Mouse (Mus musculus) hindbrain, postnatal 0 days (tissue): ENCODE results near the gene Coq9. TPM values are rescaled to one million over a fixed set of nuclear protein-coding genes. Genes with fewer than 3 reads are reported as not detected.

Source experiments
- ATAC-seq: fragments of 200-750 bp; cut with Nextera tagmentation; 2 replicates; pipeline ENCODE4 v1.8.0; 2017; ENCODE audit warnings: mild to moderate bottlenecking, moderate TSS enrichment, moderate library complexity
- DNase-seq: peaks from one replicate; pipeline ENCODE4 v3.0.0-alpha.2; 2015; ENCODE audit warnings: low spot score
- H3K27ac ChIP-seq: fragments of 300-500 bp; sonication (generic); 2 replicates; pipeline ENCODE4 v1.5.1; 2014; ENCODE audit warnings: mild to moderate bottlenecking
- H3K27me3 ChIP-seq: fragments of 300-500 bp; sonication (generic); 2 replicates; pipeline ENCODE4 v1.6.1; 2014; ENCODE audit warnings: low read length, mixed read lengths; ENCODE audit not compliant: insufficient read depth
- H3K36me3 ChIP-seq: fragments of 300-500 bp; sonication (generic); 2 replicates; pipeline ENCODE4 v1.6.1; 2014; ENCODE audit warnings: low read length, mixed read lengths; ENCODE audit not compliant: insufficient read depth
- H3K4me1 ChIP-seq: fragments of 300-500 bp; sonication (generic); 2 replicates; pipeline ENCODE4 v1.6.1; 2014; ENCODE audit warnings: antibody characterized with exemption, low read length, mixed read lengths; ENCODE audit not compliant: insufficient read depth
- H3K4me2 ChIP-seq: fragments of 300-500 bp; sonication (generic); 2 replicates; pipeline ENCODE4 v1.6.1; 2014; ENCODE audit warnings: low read depth, mild to moderate bottlenecking, low read length, moderate library complexity, mixed read lengths
- H3K4me3 ChIP-seq: fragments of 300-500 bp; sonication (generic); 2 replicates; pipeline ENCODE4 v1.5.1; 2014; ENCODE audit warnings: low read length
- H3K9ac ChIP-seq: fragments of 300-500 bp; sonication (generic); replicated peaks from 2 replicates; pipeline ENCODE4 v1.6.1; 2014; ENCODE audit warnings: mild to moderate bottlenecking, low read length, moderate library complexity, mixed read lengths
- H3K9me3 ChIP-seq: fragments of 300-500 bp; sonication (generic); 2 replicates; pipeline ENCODE4 v1.6.1; 2016; ENCODE audit warnings: low read length, mixed read lengths
- CTCF ChIP-seq: IDR thresholded peaks from 2 replicates; pipeline ENCODE4 v1.5.1; 2016; ENCODE audit warnings: antibody characterized with exemption, control low read depth, low read depth
- WGBS: fragments of 180-500 bp; shearing (Covaris S2); extraction: QIAGEN DNeasy Blood & Tissue Kit; methylation state at CpG from one replicate; pipeline ENCODE4 v1.1.7; 2014; 5-methylcytosine and 5-hydroxymethylcytosine counted together
- polyA plus RNA-seq: library from polyadenylated mRNA; unstranded; fragments of >200 nt; fragmentation: Nextera tagmentation; extraction: Ambion mirVana; gene quantifications from 2 replicates; pipeline ENCODE4 v1.2.1, GENCODE M21; 2015
- total RNA-seq: library from RNA; depleted of rRNA; stranded (reverse); fragments of >200 nt; gene quantifications from 2 replicates; pipeline ENCODE4 v1.2.3, GENCODE M21; 2014

Gene Coq9
- total and polyA plus RNA-seq, 2 experiments from 2014 or later: 54.7 to 133 TPM

GRCm38 (mm10) chr8:94810855-94811254, 27.3 kb upstream of the Coq9 start:
- H3K4me2 ChIP-seq: no peak overlapping the region
- 82% methylated on average over 5 of the region's 5 CpGs for WGBS
- no peaks in the 10 kb centered on the region for H3K9me3 ChIP-seq
- ATAC-seq: no peak
- no peak overlapping the region for H3K27ac ChIP-seq
- no peak overlapping the region for H3K4me3 ChIP-seq
- H3K9ac ChIP-seq: no peak overlapping the region
- H3K36me3 ChIP-seq: no peaks in the 10 kb centered on the region
- H3K27me3 ChIP-seq: no peaks in the 10 kb centered on the region
- no peaks in the 10 kb centered on the region for H3K4me1 ChIP-seq
- no peak for TF ChIP-seq CTCF
- no peak for DNase-seq

- H3K36me3 ChIP-seq: no peaks in the 10 kb centered on the region
Measured at GRCm38 (mm10) chr8:94811654-94812053, 26.5 kb upstream of the Coq9 start.

GRCm38 (mm10) chr8:94812645-94813098, 25.4 kb upstream of the Coq9 start:
- Histone ChIP-seq H3K9ac (no peak overlapping the region), H3K4me1 (no peaks in the 10 kb centered on the region), H3K9me3 (no peaks in the 10 kb centered on the region), H3K36me3 (no peaks in the 10 kb centered on the region), H3K4me2 (peak overlapping the region; percentile 19), H3K27ac (peak overlapping the region; percentile 27; the same call in 1 of the 2 replicates), H3K4me3 (no peak overlapping the region), H3K27me3 (no peaks in the 10 kb centered on the region)
- TF ChIP-seq CTCF: peak; percentile 81
- peak; percentile 95 for DNase-seq
- 22% methylated on average over 6 of the region's 6 CpGs for WGBS
- peak; percentile 72 for ATAC-seq

More at GRCm38 (mm10) chr8:94811654-94812053, 26.5 kb upstream of the Coq9 start:
- Histone ChIP-seq H3K4me3 (no peak overlapping the region), H3K9me3 (no peaks in the 10 kb centered on the region), H3K9ac (no peak overlapping the region), H3K4me1 (no peaks in the 10 kb centered on the region), H3K4me2 (no peak overlapping the region), H3K27me3 (no peaks in the 10 kb centered on the region), H3K27ac (no peak overlapping the region)
- WGBS: 81% methylated on average over 6 of the region's 6 CpGs
- no peak for TF ChIP-seq CTCF
- ATAC-seq (no peak), DNase-seq (no peak)

- DNase-seq (peak; percentile 53), ATAC-seq (no peak)
- 0% methylated on average over 1 of the region's 1 CpGs for WGBS
- Histone ChIP-seq H3K27me3 (no peaks in the 10 kb centered on the region), H3K4me3 (no peak overlapping the region), H3K9ac (no peak overlapping the region), H3K4me1 (no peaks in the 10 kb centered on the region), H3K36me3 (no peaks in the 10 kb centered on the region), H3K4me2 (no peak overlapping the region), H3K27ac (no peak overlapping the region), H3K9me3 (no peaks in the 10 kb centered on the region)
- TF ChIP-seq CTCF: peak; percentile 70
Measured at GRCm38 (mm10) chr8:94814556-94814955, 23.6 kb upstream of the Coq9 start.

GRCm38 (mm10) chr8:94817933-94818332, 20.2 kb upstream of the Coq9 start:
- H3K4me2 ChIP-seq: no peak overlapping the region
- no peak for ATAC-seq
- TF ChIP-seq CTCF: no peak
- H3K27ac ChIP-seq: no peak overlapping the region
- no peaks in the 10 kb centered on the region for H3K9me3 ChIP-seq
- DNase-seq: no peak
- H3K27me3 ChIP-seq: no peaks in the 10 kb centered on the region
- no peak overlapping the region for H3K4me3 ChIP-seq
- H3K9ac ChIP-seq: no peak overlapping the region
- 93% methylated on average over 11 of the region's 11 CpGs for WGBS
- no peaks in the 10 kb centered on the region for H3K4me1 ChIP-seq
- H3K36me3 ChIP-seq: peaks cover 8% of the 10 kb centered on the region; the same call in 1 of the 2 replicates

GRCm38 (mm10) chr8:94819671-94820179, 18.4 kb upstream of the Coq9 start:
- Histone ChIP-seq H3K9ac (no peak overlapping the region), H3K27me3 (no peaks in the 10 kb centered on the region), H3K4me3 (no peak overlapping the region), H3K4me1 (no peaks in the 10 kb centered on the region), H3K9me3 (no peaks in the 10 kb centered on the region), H3K36me3 (peaks cover 13% of the 10 kb centered on the region), H3K27ac (no peak overlapping the region), H3K4me2 (no peak overlapping the region)
- no peak for TF ChIP-seq CTCF
- DNase-seq (no peak), ATAC-seq (no peak)
- 87% methylated on average over 6 of the region's 6 CpGs for WGBS

- DNase-seq: no peak
- Histone ChIP-seq H3K9me3 (no peaks in the 10 kb centered on the region), H3K4me2 (no peak overlapping the region), H3K9ac (no peak overlapping the region), H3K36me3 (peaks cover 19% of the 10 kb centered on the region), H3K4me3 (no peak overlapping the region), H3K27me3 (no peaks in the 10 kb centered on the region), H3K27ac (no peak overlapping the region), H3K4me1 (no peaks in the 10 kb centered on the region)
- WGBS: 87% methylated on average over 7 of the region's 7 CpGs
- TF ChIP-seq CTCF: no peak
- no peak for ATAC-seq
Measured at GRCm38 (mm10) chr8:94820553-94820952, 17.6 kb upstream of the Coq9 start.
